Mouse (Mus musculus) ovary, postnatal 10 days (tissue): ENCODE data around the gene Irf1.
A peak's percentile ranks its signal among the peaks of the same experiment; 100 is the strongest.
"Not testable (repeated sequence)": the region's sequence is repeated elsewhere in the genome, so short reads cannot be mapped to it uniquely, and the experiment has no call there.

ENCODE experiments used
- DNase-seq: peaks from one replicate; pipeline ENCODE4 v3.0.0; 2022; ENCODE audit warnings: low spot score

The Irf1 gene

GRCm38 (mm10) chr11:53769760-53770124 is at the start of gene Irf1:
Gene Irf1, plus strand, starts transcription at chr11:53770014.
- DNase-seq, result peak; percentile 90

- no peak for DNase-seq
Observed at GRCm38 (mm10) chr11:53720715-53721114, 49.1 kb upstream of the Irf1 start, which contains the start of gene Il5. Gene Il5, plus strand, starts transcription at chr11:53720794.

DNA sequence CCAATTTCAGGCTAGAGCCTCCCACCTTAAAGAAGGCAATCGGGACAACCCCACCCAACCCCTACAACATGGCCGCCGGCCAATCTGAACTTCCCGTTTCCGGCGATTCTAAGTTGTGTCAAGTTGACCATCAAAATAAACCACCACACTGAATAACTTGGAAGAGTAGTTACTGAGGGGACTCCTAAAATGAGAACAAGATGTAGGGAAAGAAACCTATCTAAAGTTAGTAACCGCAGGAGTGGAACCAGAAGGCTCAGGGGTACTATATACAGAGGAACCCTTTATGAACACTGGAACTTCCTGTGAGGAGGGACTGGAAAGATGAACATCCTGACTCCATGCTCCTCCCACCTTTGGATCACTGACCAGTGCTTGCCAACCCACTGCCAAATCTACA is 38.4 kb upstream of the Irf1 start:
- no peak for DNase-seq

DNA sequence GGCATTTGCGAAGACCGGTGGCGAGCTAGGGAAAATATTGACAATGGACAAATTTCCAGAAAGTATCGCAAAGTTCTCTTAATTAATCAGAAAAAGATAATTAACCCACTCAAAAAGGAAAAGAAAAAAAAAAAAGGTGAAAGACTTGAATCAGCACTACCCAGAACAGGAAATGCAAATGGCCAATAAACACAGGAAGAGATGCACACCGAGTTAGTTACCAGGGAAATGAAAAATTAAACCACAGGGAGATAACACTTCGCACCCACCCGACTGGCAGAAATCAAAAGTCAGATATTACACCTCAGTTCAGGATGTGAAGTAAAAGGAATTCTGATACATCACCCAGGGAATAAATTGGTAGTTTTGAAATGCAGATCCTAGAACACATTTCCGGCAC is 37.6 kb upstream of the Irf1 start:
- no peak for DNase-seq

- DNase-seq, result no peak
Observed at GRCm38 (mm10) chr11:53733824-53734223, 36.0 kb upstream of the Irf1 start.

GRCm38 (mm10) chr11:53734431-53734830 is 35.4 kb upstream of the Irf1 start:
- DNase-seq, result no peak

- no peak for DNase-seq
Observed at GRCm38 (mm10) chr11:53734970-53735681, 34.7 kb upstream of the Irf1 start.

DNA sequence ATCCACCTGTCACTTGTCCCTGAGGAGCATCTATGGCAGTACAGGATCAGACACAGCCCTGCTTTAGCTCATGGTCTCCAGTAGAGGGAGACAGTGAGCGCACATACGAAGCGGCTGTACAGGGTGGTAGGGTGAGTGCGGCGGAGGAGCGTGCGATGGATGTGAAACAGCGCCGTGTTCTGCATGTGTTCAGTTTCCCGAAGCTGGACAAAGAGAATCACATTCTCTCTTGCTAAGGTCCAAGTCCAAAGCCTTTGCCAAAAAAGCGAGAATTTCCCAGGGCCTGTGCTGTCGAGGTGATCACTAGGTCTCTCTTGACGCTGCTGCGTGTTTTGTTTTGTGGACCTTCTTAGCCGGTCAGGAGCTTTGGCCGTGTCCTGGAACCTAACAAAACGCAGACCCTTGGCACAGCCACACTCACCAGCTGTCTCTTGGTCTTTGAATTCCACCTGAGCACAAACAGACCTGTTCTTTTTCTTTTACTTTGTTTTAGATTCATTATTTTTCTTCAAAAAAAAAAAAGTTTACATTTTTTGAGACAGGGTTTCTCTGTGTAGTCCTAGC is 34.0 kb upstream of the Irf1 start:
- DNase-seq, result no peak

GRCm38 (mm10) chr11:53736771-53737572 is 32.8 kb upstream of the Irf1 start:
- DNase-seq, result peak; percentile 39

- peak; percentile 13 for DNase-seq
Observed at GRCm38 (mm10) chr11:53737573-53737946, 32.3 kb upstream of the Irf1 start.

DNA sequence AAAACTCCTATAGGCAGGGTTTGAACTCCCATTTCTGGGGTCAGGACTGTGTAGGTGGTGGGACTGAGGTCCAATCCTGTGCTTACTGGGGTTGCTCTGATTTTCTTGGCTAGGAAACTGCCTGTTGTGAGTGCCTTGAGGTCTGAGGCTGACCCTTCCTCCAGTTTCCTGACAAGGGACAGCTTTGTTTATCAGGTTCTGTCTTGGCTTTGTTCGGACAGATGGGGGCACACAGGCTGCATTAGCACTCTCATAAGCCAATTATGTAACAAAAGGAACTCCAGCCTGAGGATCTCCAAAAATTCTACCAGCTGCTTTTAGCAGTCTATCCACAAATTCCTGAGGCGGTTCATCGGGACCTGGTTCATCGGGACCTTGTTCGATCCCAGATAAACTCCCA is 27.5 kb upstream of the Irf1 start:
- DNase-seq, result no peak

DNA sequence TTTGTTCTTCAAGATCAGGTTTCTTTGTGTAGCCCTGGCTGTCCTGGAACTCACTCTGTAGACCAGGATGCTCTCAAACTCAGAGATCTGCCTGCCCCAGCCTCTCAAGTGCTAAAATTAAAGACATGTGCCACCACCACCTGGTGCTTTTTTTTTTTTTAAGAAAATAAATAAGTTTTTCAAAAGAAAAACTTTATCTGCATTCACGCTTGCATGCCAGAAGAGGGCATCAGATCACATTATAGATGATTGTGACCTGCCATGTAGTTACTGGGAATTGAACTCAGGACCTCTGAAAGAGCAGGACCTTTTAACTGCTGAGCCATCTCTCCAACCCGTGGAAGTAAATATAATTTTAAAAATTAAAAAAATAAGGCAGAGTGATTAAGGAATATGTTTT is 24.6 kb upstream of the Irf1 start:
- no peak for DNase-seq

DNA sequence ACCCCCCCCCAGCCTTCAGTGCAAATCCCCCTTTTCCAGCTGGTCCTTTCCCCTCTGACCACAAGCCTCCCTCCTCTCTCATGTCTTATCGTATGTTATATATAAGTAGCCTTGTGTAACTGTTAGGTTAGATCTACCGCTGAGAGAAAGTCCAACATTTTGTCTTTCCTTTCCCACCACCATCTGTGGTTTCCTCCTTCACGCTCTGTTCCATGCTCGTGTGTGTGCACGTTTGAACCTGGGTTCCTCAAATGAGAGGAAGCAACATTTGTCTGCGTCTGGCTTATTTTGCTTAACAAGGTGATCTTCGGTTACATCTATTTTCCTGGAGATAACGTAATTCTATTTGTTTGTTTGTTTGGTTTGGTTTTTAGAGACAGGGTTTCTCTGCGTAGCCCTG is 21.8 kb upstream of the Irf1 start:
- DNase-seq, result no peak

DNA sequence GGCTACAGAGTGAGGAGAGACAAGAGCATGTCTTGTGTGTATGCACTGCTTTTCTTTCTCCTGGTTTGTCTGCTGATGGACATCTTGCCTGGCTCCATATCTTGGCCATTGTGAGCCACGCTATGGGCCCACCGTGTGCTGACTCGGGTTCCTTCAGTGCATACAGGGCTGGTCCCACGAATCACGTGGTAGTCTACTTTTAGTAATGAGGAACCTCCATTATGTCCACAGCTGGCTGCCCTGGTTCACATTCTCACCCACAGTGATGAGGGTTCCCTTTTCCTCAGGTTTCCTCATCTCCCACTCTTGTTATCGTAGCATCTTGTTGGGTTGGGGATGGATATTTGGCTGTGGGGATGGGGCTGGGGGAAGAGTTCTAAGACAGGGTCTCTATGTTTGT is 21.2 kb upstream of the Irf1 start:
- no peak for DNase-seq

DNA sequence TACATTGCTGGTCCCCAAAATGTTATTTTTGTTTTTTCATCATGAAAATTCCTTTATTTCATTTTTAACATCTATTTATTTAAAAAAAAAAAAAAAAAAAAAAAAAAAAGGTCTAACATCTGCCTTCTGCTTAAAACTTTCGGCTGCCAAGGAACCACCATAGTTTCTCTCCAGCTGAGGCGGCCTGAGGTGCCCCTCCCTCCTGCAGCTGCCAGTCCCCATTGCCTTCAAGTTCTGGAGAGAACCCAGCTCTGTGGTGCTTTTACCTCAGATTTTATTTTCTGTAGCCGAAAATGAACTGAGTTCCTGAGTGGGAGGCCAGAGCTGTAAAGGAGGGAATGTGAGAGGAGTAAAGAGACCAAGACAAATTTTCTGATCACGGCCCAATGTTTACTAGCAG is 20.5 kb upstream of the Irf1 start:
- no peak for DNase-seq

DNA sequence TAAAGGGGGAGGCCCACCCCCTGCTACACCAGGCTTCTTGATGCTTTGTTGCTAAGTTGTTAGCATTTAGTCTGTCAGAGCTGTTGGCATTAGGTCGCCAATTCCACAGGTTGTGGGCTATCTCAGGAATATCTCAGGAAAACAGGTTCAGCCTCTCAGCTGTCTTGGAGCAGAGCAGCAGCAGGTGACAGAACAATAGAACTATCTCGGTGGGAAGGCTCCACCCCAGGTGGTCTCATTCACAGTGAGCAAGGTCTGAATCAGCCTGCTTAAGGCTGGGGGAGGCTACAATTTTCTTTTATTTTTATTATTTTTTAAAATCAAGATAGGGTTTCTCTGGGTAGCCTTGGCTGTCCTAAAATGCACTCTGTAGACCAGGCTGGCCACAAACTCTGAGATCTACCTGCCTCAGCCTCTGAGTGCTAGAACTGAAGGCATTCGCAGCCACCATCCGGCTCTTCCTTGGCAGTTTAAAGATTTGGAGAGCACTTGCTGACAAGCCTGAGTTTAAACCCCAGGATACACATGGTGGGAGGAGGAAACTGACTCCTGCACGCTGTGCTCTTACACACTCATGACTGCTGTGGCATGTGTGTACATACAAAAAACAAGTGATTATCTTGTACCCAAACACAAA is 20.0 kb upstream of the Irf1 start:
- no peak for DNase-seq

DNA sequence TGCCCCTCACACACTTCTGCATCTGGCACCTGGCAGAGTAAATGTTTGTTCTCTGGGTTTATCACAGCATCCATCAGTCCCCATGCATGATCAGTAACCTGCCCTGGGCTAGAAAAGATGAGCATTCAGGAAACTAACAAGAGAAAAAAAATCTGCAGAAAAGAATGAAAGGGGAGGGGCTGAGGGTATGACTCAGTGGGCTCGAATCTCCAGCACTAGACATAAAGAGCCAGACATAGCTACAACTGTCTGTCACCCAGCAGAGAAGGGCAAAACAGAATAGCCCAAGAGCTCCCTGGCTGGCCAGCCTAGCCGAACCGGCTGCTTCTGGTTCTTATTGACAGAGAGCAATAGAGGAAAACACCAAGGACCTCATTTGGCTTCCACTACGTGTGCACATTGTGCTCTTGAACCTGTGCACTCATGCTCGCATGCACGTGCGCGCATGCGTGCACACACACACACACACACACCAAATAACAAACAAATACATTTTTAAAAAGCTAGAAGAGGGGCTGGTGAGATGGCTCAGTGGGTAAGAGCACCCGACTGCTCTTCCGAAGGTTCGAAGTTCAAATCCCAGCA is 14.7 kb upstream of the Irf1 start:
- no peak for DNase-seq

GRCm38 (mm10) chr11:53757612-53758011 is 12.2 kb upstream of the Irf1 start:
- DNase-seq, result no peak

- not testable (repeated sequence) for DNase-seq
Observed at GRCm38 (mm10) chr11:53758033-53758432, 11.8 kb upstream of the Irf1 start.

GRCm38 (mm10) chr11:53758791-53759351 is 10.9 kb upstream of the Irf1 start:
- DNase-seq, result no peak

GRCm38 (mm10) chr11:53759545-53760406 is 10.0 kb upstream of the Irf1 start:
- DNase-seq, result no peak
